Mouse (Mus musculus): ENCODE measurements at regions not wholly inside any gene's neighbourhood (a gene's known extent, or its start where the extent isn't known, plus 50 kb on each side); places are given as distances from the start of the nearest gene placed in this dataset.

DNA sequence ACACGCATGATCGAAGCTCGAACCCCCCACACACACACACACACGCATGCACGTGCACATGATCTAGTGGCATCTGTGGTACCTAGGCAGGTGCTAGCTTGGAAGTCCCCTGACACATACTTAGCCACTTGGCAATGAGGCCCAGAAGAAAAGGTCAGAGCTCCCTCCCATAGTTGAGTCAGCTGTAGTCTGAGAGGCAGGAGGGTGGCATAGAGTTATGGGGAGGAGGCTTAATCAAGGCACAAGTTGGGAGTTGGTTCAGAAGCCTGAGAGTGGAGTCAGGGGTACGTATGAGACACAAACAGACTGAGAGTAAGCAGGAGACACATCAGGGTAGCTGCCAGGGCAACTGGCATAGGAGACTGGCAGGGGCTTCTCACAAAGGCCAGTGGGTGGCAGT, 103.0 kb upstream of the Mvb12b start:
- WGBS (ENCODE audit: insufficient replicate concordance), result 90% methylated on average over 6 of the region's 6 CpGs

DNA sequence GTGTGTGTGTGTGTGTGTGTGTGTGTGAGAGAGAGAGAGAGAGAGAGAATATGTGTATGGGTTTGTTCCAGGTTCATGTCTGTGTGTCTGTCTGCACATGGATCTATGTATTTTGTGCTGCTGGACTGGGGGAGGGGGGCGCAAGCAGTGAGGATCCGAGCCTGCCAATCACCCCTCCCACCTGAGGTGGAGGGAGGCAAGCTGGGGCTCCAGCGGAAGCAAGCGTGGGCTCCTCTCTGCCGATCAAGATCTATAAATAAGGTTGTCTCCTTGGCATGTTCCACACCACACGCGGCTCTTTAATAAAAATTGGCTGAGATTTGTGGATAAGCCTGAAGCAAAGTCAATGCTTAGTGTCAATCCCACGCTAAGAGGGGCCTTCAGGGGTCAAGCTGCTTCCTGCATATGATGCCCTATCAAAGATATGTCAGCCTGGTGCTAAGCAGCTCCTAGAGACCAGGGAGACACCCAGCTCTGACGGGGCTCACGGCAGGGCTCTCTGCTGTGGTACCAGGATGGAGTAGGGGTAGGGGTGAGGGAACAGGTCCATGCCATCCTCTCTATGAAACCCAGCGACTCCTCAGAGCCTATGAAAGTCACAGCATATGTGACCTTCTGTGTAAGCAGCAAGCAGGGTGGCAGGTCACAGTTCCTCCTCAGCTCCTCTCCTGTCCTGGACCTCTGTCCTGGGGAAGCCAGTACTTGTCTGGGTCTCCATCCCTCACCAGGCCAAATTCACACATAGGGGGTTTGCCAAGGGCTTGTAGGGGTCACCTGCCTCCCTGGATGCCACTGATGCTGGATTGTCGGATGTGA, 102.0 kb upstream of the Mvb12b start:
- Histone ChIP-seq H3K36me3 (replicated peaks; ENCODE audit: insufficient read depth, low read length) (no peaks in the 10 kb centered on the region), H3K4me3 (ENCODE audit: low read depth, low read length) (no peak overlapping the region), H3K4me2 (ENCODE audit: low read depth, low read length) (no peak overlapping the region), H3K4me1 (ENCODE audit: insufficient read depth) (no peaks in the 10 kb centered on the region), H3K27ac (ENCODE audit: low read depth) (no peak overlapping the region), H3K9me3 (ENCODE audit: low read length) (no peaks in the 10 kb centered on the region), H3K27me3 (ENCODE audit: insufficient read depth, low read length) (no peaks in the 10 kb centered on the region), H3K9ac (replicated peaks) (no peak overlapping the region)
- DNase-seq, result no peak
- 57% methylated on average over 12 of the region's 12 CpGs for WGBS (ENCODE audit: insufficient replicate concordance)
- ATAC-seq, result no peak
- TF ChIP-seq CTCF (IDR thresholded peaks at IDR 0.05; ENCODE audit: low read depth), result no peak
- no peak for TF ChIP-seq EP300 (IDR thresholded peaks at IDR 0.05; ENCODE audit: low read depth)

More for the DNA sequence above, 103.0 kb upstream of the Mvb12b start:
- 0 out of 2 replicates have a peak, but pooled peaks cover 4% of the 10 kb centered on the region for H3K9me3 ChIP-seq (ENCODE audit: low read length)
- no peak overlapping the region for H3K27ac ChIP-seq (ENCODE audit: low read depth)
- DNase-seq, result no peak
- H3K36me3 ChIP-seq (replicated peaks; ENCODE audit: insufficient read depth, low read length), result no peaks in the 10 kb centered on the region
- H3K9ac ChIP-seq (replicated peaks), result no peak overlapping the region
- ATAC-seq, result no peak
- no peak overlapping the region for H3K4me2 ChIP-seq (ENCODE audit: low read depth, low read length)
- H3K27me3 ChIP-seq (ENCODE audit: insufficient read depth, low read length), result no peaks in the 10 kb centered on the region
- H3K4me3 ChIP-seq (ENCODE audit: low read depth, low read length), result no peak overlapping the region
- H3K4me1 ChIP-seq (ENCODE audit: insufficient read depth), result no peaks in the 10 kb centered on the region
- TF ChIP-seq CTCF (IDR thresholded peaks at IDR 0.05; ENCODE audit: low read depth) (no peak), EP300 (IDR thresholded peaks at IDR 0.05; ENCODE audit: low read depth) (no peak)

DNA sequence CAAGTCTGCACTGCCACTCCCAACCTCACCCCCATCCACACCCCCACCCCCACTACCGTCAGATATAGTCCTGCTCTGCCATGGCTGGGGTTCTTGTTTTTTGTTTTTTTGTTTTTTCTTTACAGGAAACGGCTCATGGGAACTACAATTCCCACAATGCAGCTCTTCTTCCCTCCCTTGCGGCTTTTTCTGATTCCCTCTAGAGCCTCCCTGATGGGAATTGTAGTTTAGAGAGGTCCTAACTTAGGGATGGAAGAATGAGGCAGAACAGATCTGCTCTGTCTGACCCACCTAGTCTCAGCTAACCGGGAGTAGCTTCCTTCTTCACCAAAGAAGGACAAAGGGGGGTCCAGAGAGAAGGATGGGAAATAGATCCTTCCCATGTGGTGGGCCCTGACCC, 98.7 kb upstream of the Mvb12b start:
- Histone ChIP-seq H3K4me3 (ENCODE audit: low read depth, low read length) (no peak overlapping the region), H3K36me3 (replicated peaks; ENCODE audit: insufficient read depth, low read length) (no peaks in the 10 kb centered on the region), H3K9me3 (ENCODE audit: low read length) (no peaks in the 10 kb centered on the region), H3K4me2 (ENCODE audit: low read depth, low read length) (0 out of 2 replicates have a peak overlapping the region, but pooled peaks have one; percentile 1), H3K27me3 (ENCODE audit: insufficient read depth, low read length) (no peaks in the 10 kb centered on the region), H3K4me1 (ENCODE audit: insufficient read depth) (no peaks in the 10 kb centered on the region), H3K9ac (replicated peaks) (no peak overlapping the region), H3K27ac (ENCODE audit: low read depth) (no peak overlapping the region)
- WGBS (ENCODE audit: insufficient replicate concordance), result 26% methylated on average over 4 of the region's 4 CpGs
- TF ChIP-seq CTCF (IDR thresholded peaks at IDR 0.05; ENCODE audit: low read depth) (no peak), EP300 (IDR thresholded peaks at IDR 0.05; ENCODE audit: low read depth) (no peak)
- DNase-seq (no peak), ATAC-seq (no peak)

DNA sequence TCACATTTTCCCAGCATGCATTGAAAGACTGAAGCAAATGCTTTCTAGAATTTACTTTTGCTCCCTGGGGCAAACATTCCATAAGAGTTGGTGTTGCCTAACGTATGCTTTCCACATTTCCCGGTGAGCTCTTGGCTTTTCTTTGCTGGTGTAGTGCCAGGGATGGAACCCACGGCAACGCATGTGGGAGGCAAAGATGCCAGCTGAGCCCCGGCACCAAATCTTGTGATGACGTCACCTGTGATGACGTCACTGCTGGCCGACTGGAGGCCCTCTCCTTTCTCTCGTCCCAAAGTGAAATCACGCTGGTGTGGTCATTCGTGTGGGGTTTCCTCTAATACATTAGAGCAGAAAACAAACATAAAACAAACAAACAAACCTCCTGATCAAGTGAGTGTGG, 97.6 kb upstream of the Mvb12b start:
- Histone ChIP-seq H3K9ac (replicated peaks) (no peak overlapping the region), H3K27me3 (ENCODE audit: insufficient read depth, low read length) (no peaks in the 10 kb centered on the region), H3K4me1 (ENCODE audit: insufficient read depth) (no peaks in the 10 kb centered on the region), H3K27ac (ENCODE audit: low read depth) (no peak overlapping the region), H3K4me2 (ENCODE audit: low read depth, low read length) (no peak overlapping the region), H3K4me3 (ENCODE audit: low read depth, low read length) (no peak overlapping the region), H3K36me3 (replicated peaks; ENCODE audit: insufficient read depth, low read length) (no peaks in the 10 kb centered on the region), H3K9me3 (ENCODE audit: low read length) (no peaks in the 10 kb centered on the region)
- WGBS (ENCODE audit: insufficient replicate concordance), result 69% methylated on average over 11 of the region's 11 CpGs
- DNase-seq (no peak), ATAC-seq (no peak)
- no peak for TF ChIP-seq EP300 (IDR thresholded peaks at IDR 0.05; ENCODE audit: low read depth)
- TF ChIP-seq CTCF (IDR thresholded peaks at IDR 0.05; ENCODE audit: low read depth), result no peak

DNA sequence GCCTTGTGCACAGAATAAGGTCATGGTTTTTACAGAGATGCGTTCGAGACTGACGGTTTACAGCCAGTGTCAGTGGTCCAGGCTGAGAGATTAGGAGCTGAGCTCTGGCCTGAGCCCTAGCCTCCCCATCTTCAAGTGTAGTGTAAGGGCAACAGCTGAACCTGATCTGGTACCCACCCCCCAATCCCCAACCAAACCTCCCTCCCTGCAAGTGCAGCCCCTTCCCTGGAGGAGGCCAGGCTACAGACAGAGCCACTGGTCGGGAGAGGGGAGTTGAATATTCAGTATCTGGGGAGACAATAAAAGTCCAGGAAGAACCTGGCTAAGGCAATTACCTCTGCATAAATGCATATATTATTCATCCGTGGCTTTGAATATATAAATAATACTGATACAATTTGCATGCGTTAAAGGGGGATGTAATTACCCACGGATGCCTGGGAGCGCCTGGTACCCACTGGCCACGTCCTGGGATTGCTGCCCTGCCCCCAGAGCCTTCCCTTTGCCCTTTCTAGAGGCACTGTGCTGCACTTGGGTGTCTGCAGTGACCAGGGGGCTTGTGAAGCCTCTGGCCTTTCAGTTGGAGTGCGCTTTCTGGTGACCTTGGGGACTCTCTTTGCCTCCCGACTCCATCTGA, 95.5 kb upstream of the Mvb12b start:
- Histone ChIP-seq H3K9ac (replicated peaks) (no peak overlapping the region), H3K36me3 (replicated peaks; ENCODE audit: insufficient read depth, low read length) (no peaks in the 10 kb centered on the region), H3K27me3 (ENCODE audit: insufficient read depth, low read length) (no peaks in the 10 kb centered on the region), H3K4me1 (ENCODE audit: insufficient read depth) (no peaks in the 10 kb centered on the region), H3K4me3 (ENCODE audit: low read depth, low read length) (no peak overlapping the region), H3K27ac (ENCODE audit: low read depth) (no peak overlapping the region), H3K4me2 (ENCODE audit: low read depth, low read length) (no peak overlapping the region), H3K9me3 (ENCODE audit: low read length) (no peaks in the 10 kb centered on the region)
- TF ChIP-seq EP300 (IDR thresholded peaks at IDR 0.05; ENCODE audit: low read depth) (no peak), CTCF (IDR thresholded peaks at IDR 0.05; ENCODE audit: low read depth) (no peak)
- DNase-seq (no peak), ATAC-seq (no peak)
- 51% methylated on average over 11 of the region's 11 CpGs for WGBS (ENCODE audit: insufficient replicate concordance)

DNA sequence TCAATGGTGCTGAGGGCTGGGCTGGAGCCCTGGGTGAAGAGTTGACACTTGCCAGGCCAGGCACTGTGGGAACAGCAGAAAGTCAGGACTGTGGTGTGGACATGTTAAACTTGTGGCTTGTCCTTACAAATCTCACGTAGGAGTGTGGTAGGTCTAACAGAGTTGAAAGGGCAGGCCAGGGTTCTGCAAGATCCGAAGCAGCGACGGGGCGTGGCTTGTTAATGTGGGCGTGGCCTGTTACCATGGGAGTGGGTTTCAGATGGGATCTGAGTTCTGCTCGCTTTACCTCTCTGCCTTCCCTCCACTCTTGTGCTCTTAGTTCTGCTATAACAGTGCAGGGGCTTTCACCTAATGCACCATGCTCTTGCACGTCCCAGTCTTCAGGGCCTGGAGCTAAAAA, 94.2 kb upstream of the Mvb12b start:
- H3K9ac ChIP-seq (replicated peaks), result no peak overlapping the region
- no peak for TF ChIP-seq CTCF (IDR thresholded peaks at IDR 0.05; ENCODE audit: low read depth)
- TF ChIP-seq EP300 (IDR thresholded peaks at IDR 0.05; ENCODE audit: low read depth), result no peak
- 46% methylated on average over 8 of the region's 8 CpGs for WGBS (ENCODE audit: insufficient replicate concordance)
- no peak overlapping the region for H3K4me2 ChIP-seq (ENCODE audit: low read depth, low read length)
- H3K27ac ChIP-seq (ENCODE audit: low read depth), result no peak overlapping the region
- no peaks in the 10 kb centered on the region for H3K9me3 ChIP-seq (ENCODE audit: low read length)
- no peak for ATAC-seq
- H3K4me3 ChIP-seq (ENCODE audit: low read depth, low read length), result no peak overlapping the region
- no peaks in the 10 kb centered on the region for H3K36me3 ChIP-seq (replicated peaks; ENCODE audit: insufficient read depth, low read length)
- no peaks in the 10 kb centered on the region for H3K27me3 ChIP-seq (ENCODE audit: insufficient read depth, low read length)
- DNase-seq, result no peak
- no peaks in the 10 kb centered on the region for H3K4me1 ChIP-seq (ENCODE audit: insufficient read depth)
